Mouse (Mus musculus): ENCODE results near the gene Pax5.

- no peak for TF ChIP-seq CTCF (IDR thresholded peaks at IDR 0.05; ENCODE audit: borderline replicate concordance, insufficient read depth, low read length)
- TF ChIP-seq POLR2A (IDR thresholded peaks at IDR 0.05; ENCODE audit: low read depth, low read length), result no peak
These were observed 24.7 kb downstream of the Pax5 start for GRCm38 (mm10) chr4:44685582-44685981.

Data from embryonic fibroblast, embryonic 13.5 days (primary cell).